ENCODE assay signal across 8 mouse cellular contexts in the genomic region with DNA sequence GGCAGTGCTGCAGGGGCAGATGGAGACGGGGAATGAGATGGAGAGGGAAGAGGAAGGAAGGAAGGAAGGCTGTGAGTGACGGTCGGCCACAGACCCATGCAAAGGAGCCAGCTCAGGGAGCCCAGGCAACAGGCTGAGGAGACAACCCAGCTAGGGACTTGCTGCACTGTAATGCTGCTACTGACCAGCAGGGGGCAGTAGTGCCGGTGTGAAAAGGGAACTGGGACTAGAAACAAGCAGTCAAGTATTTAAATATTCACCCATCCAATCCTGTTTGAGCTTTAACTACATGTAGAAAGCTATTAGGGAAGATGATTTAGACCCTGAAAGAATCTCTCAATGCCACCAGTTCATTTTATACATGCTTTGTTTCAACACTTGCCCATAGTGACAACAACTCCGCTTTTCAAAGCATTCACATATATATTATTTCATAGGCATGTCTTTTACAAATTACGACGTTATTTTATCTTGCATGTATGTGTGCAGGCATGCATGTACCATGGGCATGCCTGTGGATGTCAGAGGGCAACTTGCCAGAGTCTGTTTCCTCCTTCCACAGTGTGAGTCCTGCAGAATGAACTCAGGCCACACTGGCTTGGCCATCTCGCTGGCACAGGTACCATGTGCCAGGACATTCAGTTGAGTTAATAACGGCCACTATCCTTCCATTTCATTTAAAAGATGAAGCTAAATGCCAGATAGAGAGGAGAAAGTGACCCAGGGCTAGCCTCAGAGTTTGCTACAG.
A peak's percentile ranks its signal among the peaks of the same experiment; 100 is the strongest.
DNase-seq lines count a peak whose midpoint lies in the region; ATAC-seq lines count a peak whose summit lies in the region.
"Had no signal": no experiment of that assay in that cellular context is flagged by ENCODE, and none has a peak within 500 bp of the region (broad histone marks: within the 10 kb centered on the region; RNA-seq: fewer than 3 reads in every experiment).

No protein-coding gene starts in this region.

- H3K4me2 ChIP-seq in limb, embryonic 11.5 days (ENCODE audit: low read depth, severe bottlenecking) = no peak overlapping the region
- H3K4me2 ChIP-seq: heart, embryonic 15.5 days had no signal

- no peaks in the 10 kb centered on the region for H3K4me1 ChIP-seq in limb, embryonic 11.5 days (ENCODE audit: control insufficient read depth, insufficient read depth, low read length)

- peak; percentile 79 for DNase-seq in ovary, postnatal 14 days (ENCODE audit: low spot score)
- no peak for DNase-seq in ovary, adult 18-20 months (ENCODE audit: low spot score)
- DNase-seq in embryo, embryonic 10 days (ENCODE audit: low spot score) = peak; percentile 82
- peak; percentile 85 for DNase-seq in heart, postnatal 4 days
- DNase-seq in limb, embryonic 11.5 days (ENCODE audit: low spot score) = peak; percentile 81
- peak; percentile 88 for DNase-seq in right cerebral cortex, postnatal 14 days

- no peak overlapping the region for H3K27ac ChIP-seq in limb, embryonic 11.5 days (replicated peaks; ENCODE audit: low read depth, low read length)
- H3K27ac ChIP-seq: heart, embryonic 15.5 days had no signal

- no peaks in the 10 kb centered on the region for H3K36me3 ChIP-seq in limb, embryonic 11.5 days (ENCODE audit: control insufficient read depth, insufficient read depth, low read length)
- H3K36me3 ChIP-seq: heart, embryonic 15.5 days had no signal

- H3K27me3 ChIP-seq in limb, embryonic 11.5 days (ENCODE audit: control insufficient read depth, insufficient read depth, low read length) = no peaks in the 10 kb centered on the region
- H3K27me3 ChIP-seq: heart, embryonic 15.5 days had no signal

- H3K9ac ChIP-seq in limb, embryonic 11.5 days (ENCODE audit: low read length) = no peak overlapping the region
- H3K9ac ChIP-seq: heart, embryonic 15.5 days had no signal

- peak; percentile 38 for ATAC-seq in activated CD4-positive, CD25-positive, alpha-beta regulatory T cell, adult 4 months
- no peak for ATAC-seq in limb, embryonic 11.5 days (ENCODE audit: insufficient number of reproducible peaks, low FRiP score, low TSS enrichment, low read depth)

- 59% methylated on average over 9 of the region's 9 CpGs for WGBS in limb, embryonic 11.5 days

- no peaks in the 10 kb centered on the region for H3K9me3 ChIP-seq in limb, embryonic 11.5 days (ENCODE audit: control insufficient read depth, low read length)
- H3K9me3 ChIP-seq: heart, embryonic 15.5 days had no signal

- H3K4me3 ChIP-seq in limb, embryonic 11.5 days (ENCODE audit: low read depth, low read length) = no peak overlapping the region
- H3K4me3 ChIP-seq: heart, embryonic 15.5 days had no signal
